Mouse (Mus musculus) intestine, postnatal 0 days (tissue): ENCODE data around the gene 1700025F22Rik. TPM values are rescaled to one million over a fixed set of nuclear protein-coding genes. Genes with fewer than 3 reads are reported as not detected.
"Not testable (repeated sequence)": the region's sequence is repeated elsewhere in the genome, so short reads cannot be mapped to it uniquely, and the experiment has no call there.

Experiments used
- ATAC-seq: fragments of 200-750 bp; cut with Nextera tagmentation; 2 replicates; pipeline ENCODE4 v1.8.0; 2017; ENCODE audit warnings: mild to moderate bottlenecking, moderate TSS enrichment, moderate library complexity
- H3K27ac ChIP-seq: fragments of 300-500 bp; sonication (generic); 2 replicates; pipeline ENCODE4 v1.5.1; 2014; ENCODE audit warnings: mild to moderate bottlenecking, low read depth, low read length, moderate library complexity
- H3K27me3 ChIP-seq: fragments of 300-500 bp; sonication (generic); replicated peaks from 2 replicates; pipeline ENCODE4 v1.6.1; 2014; ENCODE audit warnings: low read length, mixed read lengths; ENCODE audit not compliant: control insufficient read depth, insufficient read depth
- H3K36me3 ChIP-seq: fragments of 300-500 bp; sonication (generic); 2 replicates; pipeline ENCODE4 v1.6.1; 2014; ENCODE audit warnings: mild to moderate bottlenecking, moderate library complexity; ENCODE audit not compliant: control insufficient read depth, insufficient read depth
- H3K4me1 ChIP-seq: fragments of 300-500 bp; sonication (generic); replicated peaks from 2 replicates; pipeline ENCODE4 v1.6.1; 2014; ENCODE audit warnings: antibody characterized with exemption, low read length, mixed read lengths; ENCODE audit not compliant: control insufficient read depth, insufficient read depth
- H3K4me2 ChIP-seq: fragments of 300-500 bp; sonication (generic); replicated peaks from 2 replicates; pipeline ENCODE4 v1.6.1; 2014; ENCODE audit warnings: low read depth, mild to moderate bottlenecking, moderate library complexity
- H3K4me3 ChIP-seq: fragments of 300-500 bp; sonication (generic); 2 replicates; pipeline ENCODE4 v1.5.1; 2014; ENCODE audit warnings: low read depth, low read length
- H3K9ac ChIP-seq: fragments of 300-500 bp; sonication (generic); 2 replicates; pipeline ENCODE4 v1.6.1; 2014; ENCODE audit warnings: mild to moderate bottlenecking, low read depth, low read length
- H3K9me3 ChIP-seq: fragments of 300-500 bp; sonication (generic); 2 replicates; pipeline ENCODE4 v1.6.1; 2016; ENCODE audit warnings: mixed run types; ENCODE audit not compliant: control insufficient read depth
- CTCF ChIP-seq: sonication (generic); IDR thresholded peaks from 2 replicates; pipeline ENCODE4 v1.5.1; 2016; ENCODE audit warnings: low read depth, mild to moderate bottlenecking, control low read depth, antibody characterized with exemption, moderate library complexity
- WGBS: fragments of 180-500 bp; shearing (Covaris S2); extraction: QIAGEN DNeasy Blood & Tissue Kit; methylation state at CpG from one replicate; pipeline ENCODE4 v1.1.7; 2014; 5-methylcytosine and 5-hydroxymethylcytosine counted together
- polyA plus RNA-seq: library from polyadenylated mRNA; unstranded; fragments of >200 nt; fragmentation: Nextera tagmentation; extraction: Ambion mirVana; gene quantifications from 2 replicates; pipeline ENCODE4 v1.2.1, GENCODE M21; 2015

1700025F22Rik gene
- polyA plus RNA-seq, 1 experiment from 2014 or later: not detected

DNA sequence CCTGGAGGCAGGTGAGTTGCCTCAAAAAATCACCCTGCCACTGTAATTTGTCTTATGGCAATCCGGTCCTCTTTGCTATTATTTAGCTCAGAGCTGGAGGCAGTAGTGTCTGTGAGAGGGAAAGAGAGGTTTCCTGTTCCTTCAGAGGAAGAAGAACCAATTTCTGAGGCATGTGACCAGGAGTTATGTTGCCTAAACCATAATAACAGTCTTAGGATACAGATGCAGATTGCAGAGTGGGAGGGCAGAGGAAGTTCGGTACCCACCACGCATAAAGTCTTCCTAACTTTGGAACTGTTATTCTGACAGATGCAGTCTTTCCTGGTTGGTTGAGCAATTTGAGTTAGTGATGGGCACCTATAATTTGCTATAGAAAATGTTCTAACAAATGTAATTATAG lies 66.7 kb downstream of the 1700025F22Rik start:
- Histone ChIP-seq H3K27me3 (no peaks in the 10 kb centered on the region), H3K9ac (no peak overlapping the region), H3K4me3 (no peak overlapping the region), H3K36me3 (no peaks in the 10 kb centered on the region), H3K9me3 (no peaks in the 10 kb centered on the region), H3K27ac (no peak overlapping the region), H3K4me1 (no peaks in the 10 kb centered on the region), H3K4me2 (no peak overlapping the region)
- WGBS: 75% methylated on average over 3 of the region's 3 CpGs
- no peak for TF ChIP-seq CTCF
- no peak for ATAC-seq

DNA sequence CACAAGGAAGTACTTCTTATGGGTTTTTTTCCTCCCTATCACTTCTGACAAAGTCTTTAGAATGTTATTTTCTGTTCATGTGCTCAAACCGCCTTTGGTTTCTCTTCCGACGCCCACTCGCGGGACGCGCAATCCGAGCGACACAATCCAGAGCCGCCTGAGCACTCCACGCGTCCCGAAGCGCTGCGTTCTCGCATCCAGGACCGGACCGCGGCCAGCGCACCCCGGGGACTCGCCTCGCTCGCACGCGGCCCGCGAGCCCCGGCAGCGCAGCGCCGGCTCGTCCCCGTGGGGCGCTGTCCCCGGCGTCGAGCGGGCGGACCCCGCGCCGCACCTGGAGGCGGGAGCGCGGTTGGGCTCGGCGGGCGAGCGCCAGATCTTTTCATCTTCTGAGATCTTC lies 73.0 kb downstream of the 1700025F22Rik start:
- not testable (repeated sequence) for H3K4me1 ChIP-seq, H3K27ac ChIP-seq, H3K9ac ChIP-seq, H3K27me3 ChIP-seq, H3K36me3 ChIP-seq, H3K9me3 ChIP-seq
- peak overlapping the region; percentile 74 for H3K4me2 ChIP-seq
- 2% methylated on average over 50 of the region's 50 CpGs for WGBS
- peak; percentile 51; the same call in 1 of the 2 replicates for ATAC-seq
- peak overlapping the region; percentile 33 for H3K4me3 ChIP-seq

Other genes starting within 250 kb of the 1700025F22Rik start
- gene Zp1, start 244.7 kb downstream of the 1700025F22Rik start, polyA plus RNA-seq: not detected in 2 replicates
- gene Ptgdr2, start 228.2 kb downstream of the 1700025F22Rik start, polyA plus RNA-seq: not detected in 2 replicates
- 11.0 and 12.4 TPM in 2 replicates for gene Ccdc86, start 216.1 kb downstream of the 1700025F22Rik start, polyA plus RNA-seq
- gene Ms4a10, start 190.7 kb downstream of the 1700025F22Rik start, polyA plus RNA-seq: 854 and 883 TPM in 2 replicates
- 0.34 and 0.44 TPM in 2 replicates for gene Ms4a15, start 172.1 kb downstream of the 1700025F22Rik start, polyA plus RNA-seq
- 30.9 and 31.8 TPM in 2 replicates for gene Ms4a18, start 147.3 kb downstream of the 1700025F22Rik start, polyA plus RNA-seq
- 66.9 and 75.7 TPM in 2 replicates for gene Ms4a8a, start 84.2 kb downstream of the 1700025F22Rik start, polyA plus RNA-seq
- gene 1700017D01Rik, start 34.4 kb downstream of the 1700025F22Rik start, polyA plus RNA-seq: not detected in 2 replicates
- not detected in 2 replicates for gene Ms4a13, start 31.4 kb upstream of the 1700025F22Rik start, polyA plus RNA-seq
- gene Ms4a12, start 67.1 kb upstream of the 1700025F22Rik start, polyA plus RNA-seq: 0.98 and 1.0 TPM in 2 replicates
- 0.12 and 0.16 TPM in 2 replicates for gene Ms4a1, start 100.9 kb upstream of the 1700025F22Rik start, polyA plus RNA-seq
- 0.23 TPM in 1 of 2 replicates, not detected in the other for gene Ms4a5, start 118.6 kb upstream of the 1700025F22Rik start, polyA plus RNA-seq
- gene Ms4a14, start 149.1 kb upstream of the 1700025F22Rik start, polyA plus RNA-seq: 0.08 and 0.09 TPM in 2 replicates
- gene Ms4a7, start 170.8 kb upstream of the 1700025F22Rik start, polyA plus RNA-seq: 10.1 and 10.6 TPM in 2 replicates
- gene Ms4a4a, start 210.2 kb upstream of the 1700025F22Rik start, polyA plus RNA-seq: 8.6 and 9.3 TPM in 2 replicates
- gene Ms4a4c, start 239.4 kb upstream of the 1700025F22Rik start, polyA plus RNA-seq: 0.85 and 1.4 TPM in 2 replicates